Mouse (Mus musculus) liver, postnatal 0 days (tissue): ENCODE measurements around the gene Npr1.

Source experiments
- CTCF ChIP-seq: sonication (generic); IDR thresholded peaks from 2 replicates; pipeline ENCODE4 v1.5.1; 2016; ENCODE audit warnings: antibody characterized with exemption, low read depth
- EP300 ChIP-seq: IDR thresholded peaks from 2 replicates; pipeline ENCODE4 v1.6.1; 2016; ENCODE audit warnings: antibody characterized with exemption, low read depth, mild to moderate bottlenecking

GRCm38 (mm10) chr3:90460315-90460714, 5.4 kb downstream of the Npr1 start:
- TF ChIP-seq CTCF (no peak), EP300 (no peak)
